Mouse (Mus musculus): ENCODE measurements at regions not wholly inside any gene's neighbourhood (a gene's known extent, or its start where the extent isn't known, plus 50 kb on each side); places are given as distances from the start of the nearest gene placed in this dataset.
"Not testable (repeated sequence)": the region's sequence is repeated elsewhere in the genome, so short reads cannot be mapped to it uniquely, and the experiment has no call there.

DNA sequence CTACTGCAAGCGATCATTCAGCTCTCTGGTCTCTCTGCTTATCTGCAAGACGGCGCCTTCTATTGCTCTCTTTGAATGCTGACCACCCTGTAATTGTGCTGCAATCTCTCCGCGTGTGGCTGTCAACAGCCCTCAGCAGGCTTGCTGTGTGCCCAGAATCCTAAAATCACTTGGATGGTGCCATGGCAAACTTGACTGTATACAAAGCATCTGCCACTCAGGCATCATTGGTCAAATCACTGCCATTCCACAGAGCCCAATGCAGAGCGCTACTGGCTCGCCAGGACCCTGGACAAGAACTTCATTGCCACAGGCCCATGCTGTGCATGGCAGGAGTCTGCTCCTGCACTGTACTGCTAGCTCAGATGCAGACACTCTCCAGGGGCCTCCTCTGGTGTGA is 142.3 kb upstream of the Tas2r119 start:
- Histone ChIP-seq H3K9me3 (replicated peaks) (no peaks in the 10 kb centered on the region), H3K4me1 (no peaks in the 10 kb centered on the region)
- ATAC-seq (replicated peaks; ENCODE audit: low FRiP score): 0 out of 2 replicates have a peak, but pooled peaks have one; percentile 58

DNA sequence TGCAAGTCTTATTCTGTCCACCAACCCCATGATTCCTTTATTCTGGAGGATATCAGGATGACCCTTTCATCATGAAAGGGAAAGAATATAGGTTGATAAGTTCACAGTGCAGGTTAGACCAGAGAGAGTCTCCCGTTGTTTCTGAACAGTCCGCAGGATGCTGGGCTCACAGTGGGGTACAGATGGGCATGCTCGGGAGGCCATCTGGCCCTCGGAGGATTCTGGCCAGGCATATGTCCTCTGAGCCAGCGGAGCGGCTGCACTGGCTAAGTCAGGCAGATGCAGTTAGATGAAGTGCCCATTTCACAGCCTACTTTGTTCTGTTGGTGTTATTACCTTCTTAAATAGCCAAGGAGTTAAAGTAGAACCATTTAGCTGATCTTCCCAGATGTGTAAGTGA is 135.3 kb upstream of the Tas2r119 start:
- H3K9me3 ChIP-seq (replicated peaks): no peaks in the 10 kb centered on the region
- WGBS: 75% methylated on average over 6 of the region's 6 CpGs
- H3K36me3 ChIP-seq: no peaks in the 10 kb centered on the region
- H3K4me1 ChIP-seq: peaks cover 14% of the 10 kb centered on the region
- H3K27me3 ChIP-seq: no peaks in the 10 kb centered on the region
- no peak overlapping the region for H3K4me3 ChIP-seq (replicated peaks)
- H3K4me2 ChIP-seq: no peak overlapping the region
- H3K9ac ChIP-seq: no peak overlapping the region
- ATAC-seq (replicated peaks; ENCODE audit: low FRiP score): no peak
- H3K27ac ChIP-seq: peak overlapping the region; percentile 75; the same call in 1 of the 2 replicates

More for the DNA sequence above, 142.3 kb upstream of the Tas2r119 start:
- WGBS: 52% methylated on average over 7 of the region's 7 CpGs
- Histone ChIP-seq H3K27ac (no peak overlapping the region), H3K27me3 (no peaks in the 10 kb centered on the region), H3K9ac (no peak overlapping the region), H3K4me2 (no peak overlapping the region), H3K4me3 (replicated peaks) (no peak overlapping the region), H3K36me3 (no peaks in the 10 kb centered on the region)

DNA sequence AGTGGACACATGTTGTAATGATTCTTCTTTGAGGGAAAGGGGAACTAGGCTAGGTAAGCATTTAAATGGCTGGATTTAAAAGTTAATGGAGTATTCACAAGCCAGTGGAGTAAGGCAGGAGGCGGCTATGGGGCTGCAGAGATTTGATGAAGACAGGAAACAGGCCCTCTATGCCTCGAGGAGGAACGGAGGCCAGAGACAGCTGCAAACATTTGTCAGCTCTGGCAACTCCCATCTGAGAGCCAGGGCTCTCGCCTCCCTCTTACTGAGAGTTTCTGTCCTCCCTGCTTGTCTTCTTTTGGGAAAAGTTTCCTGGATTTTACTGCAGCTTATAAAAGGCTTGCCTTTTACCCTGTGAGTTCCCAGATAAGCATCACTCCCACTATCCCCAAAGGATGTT is 134.9 kb upstream of the Tas2r119 start:
- ATAC-seq (replicated peaks; ENCODE audit: low FRiP score): peak; percentile 73
- WGBS: 5% methylated on average over 4 of the region's 4 CpGs

DNA sequence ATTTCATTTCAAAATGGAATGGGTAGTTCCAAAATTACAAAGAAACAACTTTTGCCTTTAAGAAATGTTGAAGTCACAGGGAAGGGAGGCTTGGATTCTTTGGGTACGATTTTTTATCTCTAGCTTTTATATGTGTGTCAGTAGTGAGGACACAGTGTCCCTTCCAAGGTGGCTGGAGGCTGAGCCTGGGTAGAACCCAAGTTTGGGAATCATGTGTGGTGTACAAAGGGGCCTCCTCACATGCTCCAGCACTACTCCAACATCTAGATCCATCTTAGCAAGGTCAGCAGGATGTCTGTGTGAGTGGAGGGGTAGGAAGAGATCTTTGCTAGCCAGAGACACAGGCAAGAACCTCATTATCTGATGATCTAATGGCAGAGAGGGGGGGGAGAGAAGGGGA is 134.5 kb upstream of the Tas2r119 start:
- Histone ChIP-seq H3K27me3 (no peaks in the 10 kb centered on the region), H3K9me3 (replicated peaks) (no peaks in the 10 kb centered on the region), H3K27ac (peak overlapping the region; percentile 75), H3K4me1 (peaks cover 14% of the 10 kb centered on the region), H3K36me3 (no peaks in the 10 kb centered on the region), H3K4me2 (no peak overlapping the region), H3K9ac (no peak overlapping the region), H3K4me3 (replicated peaks) (no peak overlapping the region)
- no peak for ATAC-seq (replicated peaks; ENCODE audit: low FRiP score)
- WGBS: 41% methylated on average over 1 of the region's 1 CpGs

More for the DNA sequence above, 134.9 kb upstream of the Tas2r119 start:
- Histone ChIP-seq H3K27ac (peak overlapping the region; percentile 75; the same call in 1 of the 2 replicates), H3K27me3 (no peaks in the 10 kb centered on the region), H3K9me3 (replicated peaks) (no peaks in the 10 kb centered on the region), H3K4me1 (peaks cover 14% of the 10 kb centered on the region), H3K36me3 (no peaks in the 10 kb centered on the region), H3K9ac (no peak overlapping the region), H3K4me3 (replicated peaks) (no peak overlapping the region), H3K4me2 (no peak overlapping the region)

DNA sequence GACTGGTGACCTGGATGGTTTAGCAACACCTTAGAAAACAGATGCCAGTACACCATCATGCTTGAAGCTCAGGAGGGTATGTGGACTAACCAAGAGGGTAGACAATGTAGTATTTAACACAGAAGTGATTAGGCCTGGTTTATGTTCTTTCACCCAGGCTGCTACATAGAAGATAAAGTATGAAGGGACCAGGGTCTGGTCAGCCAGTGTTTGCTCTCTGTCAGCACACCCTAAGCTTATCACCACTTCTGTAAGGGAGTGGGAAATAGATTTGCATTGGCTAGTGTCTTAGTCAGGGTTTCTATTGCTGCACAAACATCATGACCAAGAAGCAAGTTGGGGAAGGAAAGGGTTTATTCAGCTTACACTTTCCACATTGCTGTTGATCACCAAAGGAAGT is 133.9 kb upstream of the Tas2r119 start:
- H3K4me1 ChIP-seq: peaks cover 14% of the 10 kb centered on the region
- H3K9me3 ChIP-seq (replicated peaks): no peaks in the 10 kb centered on the region
- H3K36me3 ChIP-seq: no peaks in the 10 kb centered on the region
- ATAC-seq (replicated peaks; ENCODE audit: low FRiP score): no peak
- no peak overlapping the region for H3K4me3 ChIP-seq (replicated peaks)
- H3K27ac ChIP-seq: peak overlapping the region; percentile 75
- H3K9ac ChIP-seq: no peak overlapping the region
- no peaks in the 10 kb centered on the region for H3K27me3 ChIP-seq
- H3K4me2 ChIP-seq: no peak overlapping the region

DNA sequence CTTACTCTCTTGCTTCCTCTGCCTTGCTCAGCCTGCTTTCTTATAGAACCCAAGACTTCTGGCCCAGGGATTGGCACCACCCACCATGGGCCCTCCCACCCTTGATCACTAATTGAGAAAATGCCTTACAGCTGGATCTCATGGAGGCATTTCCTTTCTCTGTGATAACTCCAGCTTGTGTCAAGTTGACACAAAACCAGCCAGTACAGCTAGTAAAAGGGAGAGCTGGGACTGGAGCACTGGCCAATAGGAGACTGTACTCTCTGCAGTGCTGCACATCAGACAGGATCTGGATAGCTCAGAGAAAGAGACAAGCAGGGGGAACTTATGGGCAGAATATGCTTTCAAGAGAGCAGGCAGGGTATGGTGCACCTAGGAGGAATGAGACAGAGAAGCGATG is 133.4 kb upstream of the Tas2r119 start:
- 96% methylated on average over 1 of the region's 1 CpGs for WGBS
- H3K9me3 ChIP-seq (replicated peaks); H3K9ac ChIP-seq; ATAC-seq (replicated peaks; ENCODE audit: low FRiP score); H3K4me2 ChIP-seq; H3K36me3 ChIP-seq; H3K4me3 ChIP-seq (replicated peaks); H3K27me3 ChIP-seq: not testable (repeated sequence)
- Histone ChIP-seq H3K4me1 (peaks cover 14% of the 10 kb centered on the region), H3K27ac (0 out of 2 replicates have a peak overlapping the region, but pooled peaks have one; percentile 75)

DNA sequence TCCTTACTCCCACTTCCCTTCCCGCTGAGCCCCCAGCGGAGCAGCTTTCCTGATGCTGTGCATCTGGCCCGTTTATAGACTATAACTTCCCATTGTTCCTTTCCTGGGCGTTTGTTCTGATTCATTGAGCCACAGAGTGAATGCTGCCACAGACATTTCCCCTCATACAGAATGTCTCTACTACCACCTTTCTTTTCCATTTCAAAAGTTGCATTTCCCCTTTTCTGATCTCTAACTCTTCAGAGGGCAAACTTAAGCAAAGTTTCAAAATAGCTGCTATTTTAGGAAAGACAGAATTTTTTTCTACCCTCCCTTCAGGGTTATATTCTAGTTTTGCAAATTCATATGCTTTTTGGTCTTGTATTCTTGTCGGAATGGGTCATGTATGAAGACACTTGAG is 128.3 kb upstream of the Tas2r119 start:
- Histone ChIP-seq H3K4me3 (replicated peaks) (no peak overlapping the region), H3K9me3 (replicated peaks) (no peaks in the 10 kb centered on the region), H3K36me3 (no peaks in the 10 kb centered on the region), H3K27ac (no peak overlapping the region), H3K9ac (no peak overlapping the region), H3K4me2 (no peak overlapping the region), H3K27me3 (no peaks in the 10 kb centered on the region), H3K4me1 (no peaks in the 10 kb centered on the region)
- no peak for ATAC-seq (replicated peaks; ENCODE audit: low FRiP score)
- 53% methylated on average over 5 of the region's 5 CpGs for WGBS

DNA sequence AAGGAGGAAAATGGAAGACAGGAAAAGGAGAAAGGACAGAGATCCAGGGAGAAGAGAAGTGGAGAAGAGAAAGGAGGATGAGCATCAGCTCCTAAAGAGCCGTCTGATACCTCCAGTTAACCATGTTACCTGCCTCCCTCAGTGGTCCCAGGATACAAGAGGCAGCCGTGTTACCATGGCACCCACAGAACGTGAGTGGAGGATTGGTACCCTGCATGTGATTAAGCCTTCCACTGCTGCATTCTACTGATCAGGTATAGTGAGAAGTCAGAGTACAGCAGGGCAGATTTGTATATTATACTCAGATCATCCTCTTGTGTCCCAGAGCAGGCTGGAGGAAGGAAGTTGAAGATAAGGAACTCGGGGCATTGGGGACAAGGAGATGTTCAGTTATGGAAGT is 115.5 kb upstream of the Tas2r119 start:
- no peak overlapping the region for H3K27ac ChIP-seq
- ATAC-seq (replicated peaks; ENCODE audit: low FRiP score): no peak
- H3K9me3 ChIP-seq (replicated peaks): no peaks in the 10 kb centered on the region
- 82% methylated on average over 4 of the region's 4 CpGs for WGBS
- H3K4me2 ChIP-seq: no peak overlapping the region
- no peaks in the 10 kb centered on the region for H3K27me3 ChIP-seq
- H3K4me1 ChIP-seq: no peaks in the 10 kb centered on the region
- H3K4me3 ChIP-seq (replicated peaks): no peak overlapping the region
- H3K9ac ChIP-seq: no peak overlapping the region
- H3K36me3 ChIP-seq: no peaks in the 10 kb centered on the region

DNA sequence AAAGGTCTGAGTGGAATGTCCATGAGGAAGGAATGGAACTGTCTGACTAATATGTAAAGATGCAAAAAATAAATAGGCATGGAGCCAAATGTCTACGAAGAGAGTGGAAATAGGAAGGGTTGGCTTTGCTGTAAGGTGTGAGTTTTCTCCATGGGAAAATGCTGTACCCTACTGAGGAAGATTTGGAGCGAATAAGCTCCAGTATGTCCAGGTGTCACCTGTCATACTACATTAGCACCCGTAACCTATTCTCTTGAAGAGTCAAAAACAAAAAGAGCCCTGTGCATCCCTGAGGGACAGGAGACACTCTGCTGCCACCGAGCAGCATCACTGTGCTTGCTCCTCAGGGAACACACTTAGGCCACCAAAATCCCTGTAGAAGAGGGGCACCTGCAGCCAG is 95.0 kb upstream of the Tas2r119 start:
- no peak for ATAC-seq (replicated peaks; ENCODE audit: low FRiP score)
- 87% methylated on average over 4 of the region's 4 CpGs for WGBS
- Histone ChIP-seq H3K4me3 (replicated peaks) (no peak overlapping the region), H3K36me3 (no peaks in the 10 kb centered on the region), H3K4me1 (no peaks in the 10 kb centered on the region), H3K9me3 (replicated peaks) (no peaks in the 10 kb centered on the region), H3K27ac (no peak overlapping the region), H3K27me3 (no peaks in the 10 kb centered on the region), H3K4me2 (no peak overlapping the region), H3K9ac (no peak overlapping the region)

DNA sequence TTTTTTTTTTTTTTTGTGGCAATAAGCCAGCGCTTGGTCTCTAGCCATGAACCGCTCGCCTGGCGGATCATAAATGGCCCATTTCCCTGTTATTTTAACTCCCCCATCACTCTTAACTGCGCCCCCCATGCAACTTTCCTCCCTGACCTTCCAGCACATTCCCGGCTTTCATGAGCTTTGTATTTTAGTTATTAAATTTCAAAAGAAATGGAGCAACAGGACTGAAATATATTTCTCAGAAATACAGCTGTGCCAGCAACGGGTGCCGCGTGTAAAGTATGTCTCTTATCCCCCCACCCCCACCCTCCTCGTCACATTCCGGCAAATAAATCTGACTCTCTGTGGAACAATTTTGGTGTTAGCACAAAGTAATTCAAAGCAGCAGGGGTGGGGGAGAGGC is 83.2 kb upstream of the Tas2r119 start:
- Histone ChIP-seq H3K27me3 (peaks cover 3% of the 10 kb centered on the region; the same call in 1 of the 2 replicates), H3K4me2 (peak overlapping the region; percentile 32), H3K4me1 (peaks cover 4% of the 10 kb centered on the region; the same call in 1 of the 2 replicates), H3K4me3 (replicated peaks) (no peak overlapping the region), H3K9ac (no peak overlapping the region), H3K9me3 (replicated peaks) (no peaks in the 10 kb centered on the region), H3K36me3 (no peaks in the 10 kb centered on the region), H3K27ac (no peak overlapping the region)
- 49% methylated on average over 11 of the region's 11 CpGs for WGBS
- ATAC-seq (replicated peaks; ENCODE audit: low FRiP score): no peak

DNA sequence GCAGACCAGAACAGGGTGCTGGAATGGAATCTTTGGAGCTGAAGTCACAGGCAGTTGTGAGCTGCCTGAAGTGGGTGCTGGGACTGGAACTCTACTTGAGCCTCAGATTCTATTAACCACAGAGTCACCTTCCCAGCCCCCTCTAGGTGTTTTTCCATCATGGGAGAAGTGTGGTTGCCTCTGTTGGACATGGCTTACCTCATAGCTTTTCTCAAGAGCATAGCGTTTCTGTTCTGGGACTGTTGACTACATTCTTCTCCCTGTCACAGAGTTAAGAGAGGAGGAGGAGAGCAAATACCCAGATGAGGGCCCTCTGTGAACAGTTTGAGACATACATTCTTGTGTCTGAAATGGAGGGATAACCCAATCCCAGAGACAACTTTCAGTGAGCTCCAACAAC is 81.5 kb upstream of the Tas2r119 start:
- H3K27me3 ChIP-seq: peaks cover 3% of the 10 kb centered on the region; the same call in 1 of the 2 replicates
- no peak for ATAC-seq (replicated peaks; ENCODE audit: low FRiP score)
- no peaks in the 10 kb centered on the region for H3K36me3 ChIP-seq
- peaks cover 4% of the 10 kb centered on the region; the same call in 1 of the 2 replicates for H3K4me1 ChIP-seq
- no peak overlapping the region for H3K9ac ChIP-seq
- no peaks in the 10 kb centered on the region for H3K9me3 ChIP-seq (replicated peaks)
- H3K27ac ChIP-seq: no peak overlapping the region
- no peak overlapping the region for H3K4me2 ChIP-seq
- WGBS: 82% methylated on average over 1 of the region's 1 CpGs
- no peak overlapping the region for H3K4me3 ChIP-seq (replicated peaks)

DNA sequence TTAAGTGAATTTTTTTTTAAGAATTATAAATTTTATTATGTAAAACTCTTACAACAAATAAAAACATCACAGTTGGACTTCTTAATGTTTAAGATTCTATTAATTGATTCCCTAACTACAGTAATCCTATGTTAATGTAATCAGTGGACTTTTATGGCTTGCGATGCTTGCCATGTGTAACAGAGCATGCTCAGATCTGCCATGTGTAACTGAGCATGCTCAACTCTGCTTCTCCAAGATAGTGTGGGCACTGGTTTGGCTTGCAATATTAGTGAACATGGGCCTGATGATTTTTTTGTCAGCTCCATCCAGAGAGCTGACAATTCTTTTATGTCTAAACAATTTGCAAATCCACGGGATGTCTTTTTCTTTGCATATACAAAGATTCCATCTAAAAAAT is 66.4 kb upstream of the Tas2r119 start:
- no peaks in the 10 kb centered on the region for H3K4me1 ChIP-seq
- no peak overlapping the region for H3K27ac ChIP-seq
- no peak overlapping the region for H3K9ac ChIP-seq
- no peaks in the 10 kb centered on the region for H3K36me3 ChIP-seq
- no peak for ATAC-seq (replicated peaks; ENCODE audit: low FRiP score)
- no peak overlapping the region for H3K4me3 ChIP-seq (replicated peaks)
- WGBS: 94% methylated on average over 2 of the region's 2 CpGs
- no peaks in the 10 kb centered on the region for H3K27me3 ChIP-seq
- no peaks in the 10 kb centered on the region for H3K9me3 ChIP-seq (replicated peaks)
- H3K4me2 ChIP-seq: no peak overlapping the region
